Mouse (Mus musculus) cerebellum, postnatal 36 days (tissue): ENCODE data around the gene Litaf.
A peak's percentile ranks its signal among the peaks of the same experiment; 100 is the strongest.
"Not testable (repeated sequence)": the region's sequence is repeated elsewhere in the genome, so short reads cannot be mapped to it uniquely, and the experiment has no call there.

Source experiments
- DNase-seq, 2 experiments: peaks; one replicate each; pipeline ENCODE4 v3.0.0; 2021 to 2022; ENCODE audit warnings: mixed read lengths in 2 of 2

Litaf gene

GRCm38 (mm10) chr16:10989896-10990295, 76.1 kb downstream of the Litaf start:
- no peak for DNase-seq

GRCm38 (mm10) chr16:10989361-10989760, 76.6 kb downstream of the Litaf start:
- no peak for DNase-seq

- no peak for DNase-seq
Observed at GRCm38 (mm10) chr16:10988261-10988660, 77.7 kb downstream of the Litaf start.

GRCm38 (mm10) chr16:10984534-10984933, 81.4 kb downstream of the Litaf start:
- no peak for DNase-seq

GRCm38 (mm10) chr16:10981493-10982070, 84.4 kb downstream of the Litaf start:
- no peak for DNase-seq

- no peak for DNase-seq
Observed at GRCm38 (mm10) chr16:10979064-10979803, 86.7 kb downstream of the Litaf start.

- DNase-seq, result no peak
Observed at GRCm38 (mm10) chr16:10977877-10978276, 88.1 kb downstream of the Litaf start.

GRCm38 (mm10) chr16:10976202-10976631, 89.7 kb downstream of the Litaf start:
- DNase-seq, result no peak

GRCm38 (mm10) chr16:10974939-10975338, 91.0 kb downstream of the Litaf start:
- DNase-seq, result peak in 1 of 2 experiments; percentile 15

- DNase-seq, result no peak
Observed at GRCm38 (mm10) chr16:10974037-10974446, 91.9 kb downstream of the Litaf start.

- no peak for DNase-seq
Observed at GRCm38 (mm10) chr16:10972259-10972658, 93.7 kb downstream of the Litaf start.

GRCm38 (mm10) chr16:10969944-10970343, 96.0 kb downstream of the Litaf start:
- not testable (repeated sequence) for DNase-seq

GRCm38 (mm10) chr16:10969342-10969741, 96.6 kb downstream of the Litaf start:
- DNase-seq, result no peak

GRCm38 (mm10) chr16:10968299-10968698, 97.7 kb downstream of the Litaf start:
- no peak for DNase-seq

- no peak for DNase-seq
Observed at GRCm38 (mm10) chr16:10967756-10968155, 98.2 kb downstream of the Litaf start.

GRCm38 (mm10) chr16:10967013-10967412, 98.9 kb downstream of the Litaf start:
- DNase-seq, result no peak

GRCm38 (mm10) chr16:10965034-10965433, 100.9 kb downstream of the Litaf start:
- DNase-seq, result no peak

GRCm38 (mm10) chr16:10960916-10961315, 105.0 kb downstream of the Litaf start:
- no peak for DNase-seq

GRCm38 (mm10) chr16:10958763-10959440, 107.1 kb downstream of the Litaf start:
- peak in 1 of 2 experiments; percentile 8 for DNase-seq

- DNase-seq, result not testable (repeated sequence)
Observed at GRCm38 (mm10) chr16:10958307-10958706, 107.7 kb downstream of the Litaf start.

- no peak for DNase-seq
Observed at GRCm38 (mm10) chr16:10957794-10958193, 108.2 kb downstream of the Litaf start.

GRCm38 (mm10) chr16:10956938-10957685, 108.8 kb downstream of the Litaf start:
- DNase-seq, result no peak

GRCm38 (mm10) chr16:10955078-10955477, 110.9 kb downstream of the Litaf start:
- no peak for DNase-seq
